In the genomic region with DNA sequence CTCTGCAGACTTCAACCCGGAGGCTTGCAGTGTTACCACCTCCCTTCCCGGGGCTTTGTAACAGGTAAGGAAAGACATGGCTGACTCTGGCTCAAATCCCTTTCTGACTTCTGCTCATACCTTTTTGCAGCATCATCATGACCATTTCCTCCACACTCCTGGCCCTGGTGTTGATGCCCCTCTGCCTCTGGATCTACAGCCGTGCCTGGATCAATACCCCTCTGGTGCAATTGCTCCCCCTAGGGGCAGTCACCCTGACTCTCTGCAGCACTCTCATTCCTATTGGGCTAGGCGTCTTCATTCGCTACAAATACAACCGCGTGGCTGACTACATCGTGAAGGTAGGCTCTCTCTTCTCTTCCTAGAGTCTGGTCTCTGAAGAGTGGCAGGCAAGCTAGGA, we compare ENCODE assay signal across 16 mouse cellular contexts. TPM values are rescaled to one million over a fixed set of nuclear protein-coding genes. Genes with fewer than 3 reads are reported as not detected.
A peak's percentile ranks its signal among the peaks of the same experiment; 100 is the strongest.
DNase-seq lines count a peak whose midpoint lies in the region; ATAC-seq and TF ChIP-seq lines count a peak whose summit lies in the region.
"Not testable (repeated sequence)": the region's sequence is repeated elsewhere in the genome, so short reads cannot be mapped to it uniquely, and the experiment has no call there.
"Had no signal": no experiment of that assay in that cellular context is flagged by ENCODE, and none has a peak within 500 bp of the region (broad histone marks: within the 10 kb centered on the region; RNA-seq: fewer than 3 reads in every experiment).

No protein-coding gene starts in this region.

- not testable (repeated sequence) for DNase-seq in ES-E14 (ENCODE audit: low read depth, low spot score); layer of hippocampus, adult 2 months (ENCODE audit: low spot score in 2 of 2)
- DNase-seq in adrenal gland, postnatal 14 days, result peak; percentile 22
- DNase-seq in gastrocnemius, adult 18-20 months (ENCODE audit: low spot score), result peak; percentile 9
- peak; percentile 13 for DNase-seq in lung, postnatal 25 days (ENCODE audit: low spot score)
- peak; percentile 37 for DNase-seq in thymus, postnatal 4 days

- not testable (repeated sequence) for H3K4me2 ChIP-seq in hindbrain, embryonic 16.5 days (ENCODE audit: low read length)

- not testable (repeated sequence) for H3K27me3 ChIP-seq in hindbrain, embryonic 16.5 days (replicated peaks; ENCODE audit: control insufficient read depth, insufficient read depth, low read length)

- H3K36me3 ChIP-seq in ES-E14 (ENCODE audit: control insufficient read depth, insufficient read depth, low read length, poor library complexity, severe bottlenecking); hindbrain, embryonic 16.5 days (ENCODE audit: control insufficient read depth, insufficient read depth, low read length): not testable (repeated sequence)

- peak; percentile 64 for TF ChIP-seq CTCF in layer of hippocampus, adult 2 months (conservative IDR thresholded peaks at IDR 0.05)

- H3K27ac ChIP-seq in ES-E14 (ENCODE audit: insufficient read depth, low read depth, low read length, poor library complexity, severe bottlenecking); hindbrain, embryonic 16.5 days (ENCODE audit: low read depth, low read length); layer of hippocampus, adult 2 months: not testable (repeated sequence)

- WGBS in hindbrain, embryonic 16.5 days, result 49% methylated on average over 8 of the region's 8 CpGs

- not testable (repeated sequence) for H3K4me1 ChIP-seq in ES-E14 (ENCODE audit: control insufficient read depth in 2 of 2, insufficient read depth in 2 of 2, low read length in 2 of 2, poor library complexity in 1 of 2); hindbrain, embryonic 16.5 days (ENCODE audit: control insufficient read depth, insufficient read depth, low read depth, low read length)

- ATAC-seq in hindbrain, embryonic 16.5 days, result 0 out of 2 replicates have a peak, but pooled peaks have one; percentile 18
- ATAC-seq in neutrophil, adult 5-6 weeks (ENCODE audit: extremely low read depth, insufficient number of reproducible peaks, low FRiP score, poor library complexity, severe bottlenecking), result 0 out of 2 replicates have a peak, but pooled peaks have one; percentile 30

- in situ Hi-C loops in ES-E14 (cut with MboI; ENCODE audit: low sequenced_read_pairs in 2 of 2, unreplicated experiment in 2 of 2), result not testable (repeated sequence)

- not testable (repeated sequence) for H3K9ac ChIP-seq in ES-E14 (ENCODE audit: insufficient read depth, low read depth, low read length, poor library complexity, severe bottlenecking); hindbrain, embryonic 16.5 days (ENCODE audit: low read depth, low read length)

- H3K4me3 ChIP-seq in ES-E14 (ENCODE audit: insufficient read depth in 1 of 2, low read depth in 1 of 2, low read length in 2 of 2, poor library complexity in 1 of 2, severe bottlenecking in 1 of 2); hindbrain, embryonic 16.5 days (ENCODE audit: low read length); layer of hippocampus, adult 2 months: not testable (repeated sequence)

- not testable (repeated sequence) for H3K9me3 ChIP-seq in ES-E14 (ENCODE audit: control insufficient read depth, insufficient read depth, low read depth, low read length); hindbrain, embryonic 16.5 days (ENCODE audit: control insufficient read depth, low read length)

TF ChIP-seq in ES-E14, 5 proteins besides CTCF, POLR2A, EP300 and RAD21:
- peak; percentile 12; the same call in 1 of the 2 replicates for TF ChIP-seq ZC3H11A (IDR thresholded peaks at IDR 0.05; ENCODE audit: borderline replicate concordance, low read depth, low read length)

RNA-seq across cellular contexts. Expression of a gene that starts 1.5 kb away (rescaled TPM):
- total RNA-seq in ES-E14 (2012; rRNA removed), result 0.45 and 0.53 TPM in 2 replicates
- 9.8 and 13.0 TPM in 2 replicates for total RNA-seq in adrenal gland, postnatal 14 days (2021)
- total RNA-seq in gastrocnemius, adult 18-20 months (2021), result not detected
- polyA plus RNA-seq in hindbrain, embryonic 16.5 days (2015; fragmentation: Nextera tagmentation; extraction: Ambion mirVana), result 35.5 and 41.4 TPM in 2 replicates
- total RNA-seq in layer of hippocampus, adult 2 months (2021), result under 1 TPM; 0.23 to 0.86 TPM
- total RNA-seq in neutrophil, adult 5-6 weeks (2017), result not detected in 2 replicates

RNA-seq across cellular contexts. Expression of a gene that starts 33.7 kb away (rescaled TPM):
- total RNA-seq in ES-E14 (2012; rRNA removed), result not detected in 2 replicates
- not detected in 2 replicates for total RNA-seq in adrenal gland, postnatal 14 days (2021)
- not detected for total RNA-seq in gastrocnemius, adult 18-20 months (2021)
- not detected in 2 replicates for polyA plus RNA-seq in hindbrain, embryonic 16.5 days (2015; fragmentation: Nextera tagmentation; extraction: Ambion mirVana)
- total RNA-seq in layer of hippocampus, adult 2 months (2021), result not detected
- 5.1 and 6.4 TPM in 2 replicates for total RNA-seq in neutrophil, adult 5-6 weeks (2017)
- total RNA-seq: heart, adult 8-10 months; heart, postnatal 4 days; left cerebral cortex, postnatal 25 days had no signal
- polyA plus RNA-seq: embryonic facial prominence, embryonic 11.5 days; forebrain, embryonic 11.5 days; kidney, embryonic 16.5 days; liver, embryonic 15.5 days; midbrain, embryonic 10.5 days had no signal
